Mouse (Mus musculus): ENCODE measurements at regions not wholly inside any gene's neighbourhood (a gene's known extent, or its start where the extent isn't known, plus 50 kb on each side); places are given as distances from the start of the nearest gene placed in this dataset.

GRCm38 (mm10) chr6:147799861-147800260, 247.2 kb upstream of the Far2 start:
- TF ChIP-seq CTCF (IDR thresholded peaks at IDR 0.05; ENCODE audit: low read depth, low read length) (no peak), POLR2A (IDR thresholded peaks at IDR 0.05; ENCODE audit: extremely low read depth, insufficient read depth, low read length) (no peak)
